Mouse (Mus musculus): Measurements from ENCODE around the gene Sik2.

Gene Sik2

DNA sequence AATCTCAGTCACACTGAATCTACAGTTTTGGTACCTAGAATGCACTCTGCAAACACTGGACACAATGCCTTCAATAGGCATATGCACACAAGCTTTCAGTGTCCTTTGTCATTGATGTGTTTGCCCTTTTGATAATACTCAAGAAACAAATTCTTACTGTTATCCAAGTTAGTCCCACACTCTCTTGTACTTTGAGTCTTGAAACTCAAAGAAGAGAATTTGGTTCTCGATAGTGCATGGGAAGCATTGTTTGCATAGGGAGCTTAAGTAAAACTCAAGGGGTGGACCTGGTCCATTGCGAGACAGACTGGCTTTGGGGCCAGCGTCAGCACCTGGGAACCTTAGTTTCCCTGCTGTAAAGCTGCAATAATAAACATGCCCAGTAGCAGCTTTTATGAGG, 90.7 kb downstream of the Sik2 start:
- no peak for DNase-seq (ENCODE audit: low read depth, low spot score)

DNA sequence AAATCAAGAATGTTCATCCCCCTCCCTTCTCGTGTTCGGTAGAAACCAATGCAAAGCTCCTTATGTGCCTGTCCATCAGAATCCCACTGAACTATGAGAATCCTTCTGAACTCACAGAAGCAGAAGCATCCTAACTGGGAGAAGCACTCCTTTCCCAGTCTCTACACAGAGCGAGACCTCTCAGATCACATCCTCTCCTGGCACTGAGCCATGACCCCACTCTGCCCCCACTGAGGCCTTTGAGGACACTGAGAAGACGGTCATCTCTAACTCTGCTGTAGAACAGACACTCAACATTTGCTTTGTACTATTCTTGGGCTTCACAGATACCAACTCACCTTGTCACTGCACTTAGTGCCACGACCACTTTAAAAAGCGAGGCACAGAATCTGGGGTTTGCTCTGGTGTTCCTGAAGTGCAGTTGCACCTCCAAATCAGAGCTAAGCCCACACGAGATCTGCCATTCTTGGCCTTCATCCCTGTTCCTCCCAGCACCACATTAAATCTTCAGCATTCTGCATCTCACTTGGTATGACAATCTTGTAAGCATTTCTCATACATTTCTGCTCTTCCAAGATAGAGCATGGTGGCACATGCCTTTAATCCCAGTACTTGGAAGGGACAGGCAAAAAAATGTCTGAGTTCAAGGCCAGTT, 96.9 kb downstream of the Sik2 start:
- no peak for DNase-seq (ENCODE audit: low read depth, low spot score)

DNA sequence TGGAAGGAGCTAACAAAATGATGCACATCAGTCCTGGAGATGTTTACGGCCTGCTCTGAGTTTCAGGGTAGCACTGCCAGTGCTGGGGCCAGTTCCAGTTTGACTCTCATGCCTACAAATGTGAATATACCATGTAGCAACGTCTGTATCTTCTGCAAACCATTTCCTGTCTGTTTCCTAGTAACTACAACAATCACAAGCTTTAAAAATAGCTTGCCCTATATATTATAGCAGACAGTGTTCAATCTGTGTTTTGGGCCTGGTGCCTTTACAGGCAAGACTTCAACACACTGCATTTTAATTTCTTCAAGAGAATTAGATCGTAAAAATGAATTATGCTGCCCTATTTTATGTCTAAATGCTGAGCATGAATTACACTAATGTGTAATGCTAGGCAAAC, 103.6 kb downstream of the Sik2 start:
- no peak for DNase-seq (ENCODE audit: low read depth, low spot score)

DNA sequence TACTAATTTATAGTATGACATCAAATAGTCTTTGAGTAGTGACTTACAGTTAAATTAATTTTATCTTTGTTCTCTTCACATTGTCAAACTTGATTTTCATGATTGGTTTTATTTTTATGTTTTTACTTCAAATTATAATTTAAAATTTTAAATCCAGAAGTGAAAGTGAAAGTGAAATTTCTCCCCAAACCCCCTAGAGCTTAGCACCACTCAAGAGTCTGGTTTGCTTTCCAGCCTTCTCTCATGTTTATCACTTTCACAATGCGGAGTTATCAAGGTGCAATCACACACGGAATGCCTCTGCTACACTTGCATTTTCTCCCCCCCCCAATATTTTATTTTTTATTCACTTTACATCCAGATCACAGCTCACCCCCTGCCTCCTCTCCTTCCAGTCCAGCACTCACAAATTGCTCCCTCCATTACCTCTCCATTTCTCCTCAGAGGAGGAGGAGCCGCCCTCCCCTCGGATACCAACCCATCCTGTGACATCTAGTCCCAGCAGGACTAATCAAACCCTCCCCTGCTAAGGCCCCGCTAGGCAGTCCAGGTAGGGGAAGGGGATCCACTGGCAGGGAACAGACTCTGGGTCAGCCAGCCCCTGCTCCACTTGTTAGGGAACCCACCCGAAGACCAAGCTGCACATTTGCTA, 104.6 kb downstream of the Sik2 start:
- no peak for DNase-seq (ENCODE audit: low read depth, low spot score)

DNA sequence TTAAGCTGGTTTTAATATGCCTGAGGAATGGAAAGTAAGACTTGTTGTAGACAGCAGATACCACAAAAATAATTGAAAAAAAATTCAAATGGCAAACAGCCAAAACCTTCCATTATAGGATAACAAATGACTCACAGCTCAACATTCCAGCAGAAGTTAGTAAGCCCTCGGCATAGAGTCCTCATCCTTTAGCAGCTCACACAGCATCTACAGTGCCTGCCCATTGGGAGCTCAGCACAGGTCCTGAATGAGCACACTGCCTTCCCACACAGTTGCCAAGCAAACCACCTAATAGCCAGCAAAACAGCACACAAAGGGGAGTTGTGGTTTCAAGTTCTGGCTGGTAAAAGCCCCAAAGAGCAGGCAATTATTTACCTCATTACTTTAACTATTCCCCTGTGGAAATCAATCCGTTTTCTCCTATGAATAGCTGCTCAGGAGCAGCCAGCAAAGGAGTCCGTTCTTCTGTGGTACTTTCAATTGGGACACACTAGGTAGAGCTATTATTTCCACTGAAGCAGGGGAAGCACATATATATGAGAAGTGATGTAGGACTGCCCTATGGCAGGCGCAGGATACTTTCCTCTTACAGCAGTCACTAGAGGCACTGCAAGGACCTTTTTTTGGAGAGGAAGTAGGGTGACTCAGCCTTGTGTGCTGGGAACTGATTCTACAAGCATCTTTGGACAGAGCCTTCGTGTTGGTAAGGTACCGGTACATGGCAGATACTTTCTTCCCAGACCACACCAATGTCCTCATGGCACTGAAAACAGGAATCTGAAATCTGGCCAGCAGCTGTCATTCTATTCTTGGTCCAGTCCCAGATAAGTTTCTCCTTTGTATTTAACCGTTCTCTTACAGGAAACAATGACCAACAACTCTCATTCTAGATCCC, 108.6 kb downstream of the Sik2 start:
- DNase-seq (ENCODE audit: low read depth, low spot score) = no peak

DNA sequence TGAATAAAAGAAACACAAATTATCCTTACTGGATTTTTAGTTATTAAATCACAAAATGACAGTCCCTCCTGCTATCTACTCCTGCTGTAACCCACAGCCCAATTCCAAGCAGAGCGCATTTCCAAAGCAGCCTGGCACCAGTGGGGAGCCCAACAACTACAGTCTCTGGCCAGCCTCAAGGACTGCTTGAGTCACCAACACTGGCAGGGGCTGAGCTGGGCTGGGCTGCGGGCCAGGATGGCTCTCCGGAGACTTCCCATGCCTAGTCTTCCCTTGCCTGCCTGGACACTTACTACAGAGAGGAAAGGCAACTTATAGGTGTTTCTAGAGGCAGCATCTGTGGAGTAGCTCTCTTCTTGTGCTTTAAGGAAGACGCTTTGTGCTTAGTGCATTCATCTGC, 115.2 kb downstream of the Sik2 start:
- DNase-seq (ENCODE audit: low read depth, low spot score) = no peak

DNA sequence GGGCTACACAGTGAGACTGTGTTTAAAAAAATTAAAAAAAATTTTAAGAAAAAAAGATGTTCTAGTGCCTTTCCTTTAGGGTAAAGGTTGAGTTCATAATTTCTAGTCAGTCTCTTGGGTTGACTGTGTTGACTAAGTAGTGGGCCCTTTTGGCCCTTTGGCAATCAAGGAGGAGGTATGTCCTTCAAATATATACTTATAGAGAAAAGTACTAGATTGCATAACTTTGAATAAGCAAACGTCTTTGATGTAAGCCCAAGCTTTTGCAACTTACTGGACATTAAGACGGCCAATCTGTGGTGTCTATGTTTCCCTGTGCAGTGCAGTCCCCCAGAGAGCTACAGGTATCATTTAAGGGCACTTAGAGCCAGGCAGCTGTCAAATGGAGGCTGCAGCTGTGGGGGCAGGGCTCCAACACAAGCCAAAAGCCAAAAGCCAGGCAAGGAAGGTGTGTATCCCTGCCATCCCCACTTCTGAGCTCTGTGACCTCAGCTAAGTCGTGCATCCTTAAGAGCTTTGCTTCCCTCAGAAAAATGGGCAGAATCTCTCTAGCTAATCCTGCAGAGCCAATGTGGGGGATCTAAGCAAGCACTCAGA, 118.3 kb downstream of the Sik2 start:
- DNase-seq (ENCODE audit: low read depth, low spot score) = no peak

DNA sequence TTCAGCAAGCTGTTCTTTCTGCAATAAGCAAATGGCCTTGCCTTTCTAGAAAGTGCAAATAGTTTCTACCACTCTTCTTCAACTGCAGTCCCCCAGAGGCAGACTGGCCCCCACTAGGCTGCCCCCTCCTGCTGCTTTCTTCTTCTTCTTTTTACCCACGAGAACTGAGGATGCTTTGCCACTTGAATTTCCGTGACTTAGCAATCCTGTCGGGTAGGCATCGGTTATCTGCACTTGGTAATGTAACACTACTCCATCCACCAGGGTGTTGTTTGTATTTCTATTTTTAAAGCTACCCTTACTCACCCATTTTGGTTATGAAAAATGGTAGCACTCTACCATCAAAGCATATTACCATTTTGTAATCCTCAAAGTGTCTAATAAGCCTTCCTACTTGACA, 118.9 kb downstream of the Sik2 start:
- DNase-seq (ENCODE audit: low read depth, low spot score) = no peak

DNA sequence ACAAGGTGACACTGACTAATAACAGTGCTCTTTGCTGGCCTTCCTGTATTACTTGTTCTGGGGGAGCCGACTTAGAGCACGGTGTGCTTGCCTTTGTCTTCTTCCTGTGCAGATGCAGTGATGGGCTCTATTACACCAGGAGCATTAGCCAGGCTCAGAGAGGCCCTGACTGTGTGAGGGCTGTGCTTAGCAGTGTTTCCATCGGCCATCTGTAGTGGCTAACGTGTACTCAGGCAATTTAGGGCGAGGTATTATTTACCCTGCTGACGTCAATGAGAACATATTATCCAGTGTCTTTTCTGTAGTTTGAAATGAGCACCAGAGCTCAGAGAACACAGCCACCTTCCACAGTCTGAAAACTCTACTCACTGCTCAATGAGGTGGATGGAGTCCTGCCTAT, 119.7 kb downstream of the Sik2 start:
- DNase-seq (ENCODE audit: low read depth, low spot score) = no peak

DNA sequence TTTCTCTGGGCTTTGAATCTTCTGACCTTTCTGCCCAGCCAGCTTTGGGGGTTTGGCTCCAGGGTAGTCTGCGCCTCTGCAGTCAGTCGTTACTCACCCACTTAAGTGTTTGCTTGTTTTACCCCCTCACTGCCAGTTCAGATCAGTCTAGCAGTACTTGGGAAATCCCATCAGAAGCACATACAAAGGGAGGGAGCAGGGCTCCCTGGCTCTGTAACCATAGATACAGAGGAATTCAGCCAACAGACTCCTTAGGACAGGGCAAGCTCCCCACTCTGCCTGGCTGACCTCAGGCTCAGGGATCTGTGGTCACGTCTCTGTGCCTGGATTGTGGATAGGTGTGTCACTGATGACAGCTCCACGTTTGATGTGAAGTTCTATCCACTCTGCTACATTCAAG, 121.5 kb downstream of the Sik2 start:
- no peak for DNase-seq (ENCODE audit: low read depth, low spot score)

DNA sequence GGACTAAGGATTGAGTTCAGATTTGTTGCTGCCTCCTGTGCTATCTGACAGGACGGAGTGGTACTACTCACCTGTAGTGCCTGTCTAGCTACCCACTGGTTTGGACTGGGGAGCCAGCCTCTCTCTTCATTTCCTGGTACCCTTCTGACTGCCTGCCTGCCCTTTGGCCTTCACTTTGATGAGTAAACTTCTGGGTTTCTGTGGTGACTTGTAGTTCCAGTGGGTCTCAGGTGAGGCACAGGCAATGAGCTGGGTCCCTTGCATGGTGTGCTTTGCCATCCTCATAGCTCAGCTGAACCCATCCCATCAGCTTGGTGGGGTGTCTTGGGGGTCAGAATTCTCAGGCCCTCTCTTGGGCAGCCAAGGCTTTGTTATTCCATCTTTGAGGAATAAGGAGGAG, 122.0 kb downstream of the Sik2 start:
- DNase-seq (ENCODE audit: low read depth, low spot score) = no peak

DNA sequence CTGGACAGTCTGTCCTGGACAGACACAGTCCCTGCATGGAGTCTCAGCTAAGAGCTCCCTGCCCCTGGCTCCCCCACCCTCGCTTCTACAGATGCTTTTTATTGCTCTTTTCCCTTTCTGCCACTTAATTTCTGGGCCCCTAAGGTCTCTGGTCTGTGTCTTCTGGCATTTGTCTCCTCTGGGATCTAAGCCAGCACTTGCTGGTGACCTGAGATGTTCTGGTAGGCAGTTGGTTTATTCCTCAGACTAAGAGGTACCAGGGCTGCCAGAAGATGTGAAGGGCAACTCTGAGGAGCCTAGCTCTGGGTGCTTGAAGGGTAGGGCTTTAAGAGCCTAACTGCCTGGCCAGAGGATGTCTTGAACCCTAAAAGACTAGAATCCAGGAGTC, 123.3 kb downstream of the Sik2 start:
- DNase-seq (ENCODE audit: low read depth, low spot score) = no peak

DNA sequence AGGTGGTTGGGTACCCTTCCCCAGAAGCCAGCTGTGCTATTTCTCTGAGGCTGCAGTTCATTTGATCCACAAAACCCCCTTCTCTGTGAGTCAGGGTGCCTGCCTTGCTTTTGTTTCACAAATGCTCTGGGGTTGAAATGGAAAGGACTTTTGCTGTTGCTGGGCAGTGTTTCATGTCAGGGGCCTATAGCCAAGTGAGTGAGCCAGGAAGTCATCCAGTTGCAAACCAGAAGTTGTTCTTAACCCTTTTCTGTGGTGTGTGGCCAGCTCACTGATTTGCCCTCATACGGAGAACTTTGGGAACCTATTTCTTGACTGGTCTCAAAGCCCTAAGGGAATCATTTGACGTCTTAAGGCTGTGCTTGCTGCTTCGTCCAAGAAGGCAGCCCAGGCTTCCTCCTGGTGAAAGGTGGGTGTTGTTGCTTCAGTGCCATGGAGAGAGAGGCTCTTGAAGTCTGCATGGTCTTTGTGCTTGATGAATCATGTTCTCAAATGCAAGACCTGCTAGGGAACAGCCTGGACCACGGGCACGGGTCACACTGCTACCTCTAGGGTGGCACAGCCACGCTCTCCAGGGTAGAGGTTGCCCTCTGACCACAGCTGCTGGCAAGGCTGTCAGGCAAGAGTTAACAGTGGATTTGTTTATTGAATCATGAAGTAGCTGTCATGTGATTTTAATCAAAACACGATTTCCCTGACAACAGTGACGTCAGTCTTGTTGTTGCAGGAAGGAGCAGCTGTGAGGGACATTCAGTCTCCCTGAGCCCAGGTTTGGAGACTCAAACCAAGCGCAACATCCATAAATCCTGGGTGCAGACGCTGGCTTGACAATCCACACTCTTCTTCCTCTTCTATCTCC, 123.9 kb downstream of the Sik2 start:
- DNase-seq (ENCODE audit: low read depth, low spot score) = no peak

DNA sequence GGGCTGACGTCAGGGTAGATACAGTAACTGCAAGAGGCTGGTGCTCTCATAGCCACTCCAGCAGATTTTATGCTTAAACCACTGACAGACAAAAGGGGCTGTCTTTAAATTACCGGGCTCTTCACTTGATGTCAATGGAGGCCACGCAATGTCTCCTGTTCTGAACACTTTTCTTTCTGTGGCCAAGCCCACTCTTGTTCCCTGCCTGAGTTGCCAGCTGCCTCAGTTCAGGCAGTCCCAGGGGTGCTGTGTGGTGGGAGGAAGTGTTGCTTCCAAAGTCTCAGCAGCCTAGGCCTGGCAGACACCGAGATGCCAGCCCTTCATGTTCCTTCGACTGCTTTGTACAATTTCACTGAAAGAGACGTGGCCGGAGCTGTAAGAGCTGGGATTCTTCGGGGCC, 124.8 kb downstream of the Sik2 start:
- no peak for DNase-seq (ENCODE audit: low read depth, low spot score)

DNA sequence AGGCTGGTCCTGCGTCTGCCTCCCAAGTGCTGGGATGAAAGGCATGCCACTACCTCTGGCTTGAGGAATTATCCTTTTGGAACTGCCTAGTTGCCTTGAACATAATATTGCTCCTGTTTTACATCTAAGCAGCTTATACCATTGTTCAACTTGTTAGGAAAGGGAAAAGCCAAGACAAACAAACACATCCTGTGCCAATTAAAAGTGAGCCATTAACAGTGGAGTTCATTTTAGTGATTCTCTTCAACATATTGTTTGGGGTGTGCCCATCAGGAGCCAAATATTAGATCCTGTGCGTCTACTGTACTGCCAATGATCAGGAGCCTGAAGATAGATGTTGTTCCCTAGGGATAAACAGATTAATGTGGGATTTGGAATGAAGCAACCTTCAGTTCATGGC, 126.7 kb downstream of the Sik2 start:
- no peak for DNase-seq (ENCODE audit: low read depth, low spot score)

DNA sequence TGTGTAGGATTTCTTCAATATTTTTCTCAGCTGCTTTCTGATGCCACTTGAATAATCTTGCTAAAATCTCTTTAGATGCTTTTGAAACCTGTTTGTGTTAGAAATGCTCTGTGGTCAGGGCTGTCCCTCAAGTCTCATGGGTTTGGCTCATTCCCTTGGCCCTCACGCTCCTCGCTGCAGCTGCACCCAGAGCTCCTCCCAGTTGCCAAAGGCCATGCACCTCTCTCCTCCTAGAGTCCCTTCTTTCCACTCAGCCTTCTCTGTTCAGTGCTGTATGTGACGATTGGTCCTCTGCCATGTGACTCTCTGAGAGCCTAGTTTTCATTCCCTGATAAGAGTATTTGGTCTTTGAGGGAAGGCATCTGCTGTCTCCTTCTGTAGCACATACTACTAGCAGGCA, 131.4 kb downstream of the Sik2 start:
- DNase-seq (ENCODE audit: low read depth, low spot score) = no peak

DNA sequence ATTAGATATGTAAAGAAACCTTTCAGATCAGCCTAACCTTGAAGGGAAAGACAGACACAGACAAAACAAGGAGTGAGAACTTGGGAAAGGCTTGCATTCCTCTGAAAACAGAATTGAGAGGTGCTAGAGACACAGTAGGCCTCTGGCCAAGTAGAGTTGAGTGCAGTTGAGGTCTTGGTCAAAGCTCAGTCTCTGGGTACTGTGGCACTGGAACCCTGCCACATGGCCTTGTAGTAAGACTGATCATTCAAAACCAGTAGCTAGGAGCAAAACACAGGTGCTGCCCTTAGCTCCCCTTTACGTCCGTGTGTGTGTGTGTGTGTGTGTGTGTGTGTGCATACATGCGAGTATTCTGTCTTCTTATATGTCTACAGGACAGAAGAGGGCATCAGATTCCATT, 132.6 kb downstream of the Sik2 start:
- DNase-seq (ENCODE audit: low read depth, low spot score) = no peak

DNA sequence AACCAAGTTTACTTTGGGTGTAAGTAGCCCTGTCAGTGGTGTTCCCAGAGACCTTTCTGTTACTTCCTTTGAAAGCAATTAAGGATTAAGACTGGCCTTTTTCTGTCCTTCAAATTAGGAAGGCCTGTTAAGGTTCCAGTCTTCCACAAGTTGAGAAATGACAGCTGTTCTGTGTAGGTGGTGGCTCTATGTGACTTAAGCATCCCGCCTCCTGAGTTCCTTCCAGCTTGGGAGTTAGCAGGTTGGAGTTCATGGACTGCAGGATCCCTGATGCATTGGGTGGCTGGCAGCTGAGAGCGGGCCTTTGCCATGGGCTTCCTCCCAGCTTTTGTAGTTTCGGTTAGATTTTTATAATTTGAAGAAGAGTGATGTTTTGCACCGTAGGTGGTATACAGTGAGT, 133.4 kb downstream of the Sik2 start:
- no peak for DNase-seq (ENCODE audit: low read depth, low spot score)

DNA sequence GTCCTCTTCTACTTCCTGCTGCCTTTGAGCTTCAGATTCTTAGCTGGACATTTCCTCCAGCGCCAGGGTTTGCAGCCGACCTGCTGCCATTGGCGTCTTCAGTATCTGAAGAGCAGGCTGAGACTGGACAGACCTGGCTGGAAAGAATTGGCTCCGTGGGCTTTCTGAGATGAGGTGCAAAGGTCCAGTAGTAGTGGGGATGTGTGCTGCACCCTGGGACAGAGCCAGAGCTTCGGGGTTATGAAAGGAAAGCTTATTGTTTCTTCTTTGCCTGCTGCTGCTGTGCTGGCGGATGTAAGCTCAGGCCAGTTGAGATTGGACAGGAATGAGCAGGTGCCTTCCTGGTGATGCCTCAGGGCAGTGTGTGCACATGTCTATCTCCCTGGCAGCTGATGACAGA, 134.8 kb downstream of the Sik2 start:
- no peak for DNase-seq (ENCODE audit: low read depth, low spot score)

DNA sequence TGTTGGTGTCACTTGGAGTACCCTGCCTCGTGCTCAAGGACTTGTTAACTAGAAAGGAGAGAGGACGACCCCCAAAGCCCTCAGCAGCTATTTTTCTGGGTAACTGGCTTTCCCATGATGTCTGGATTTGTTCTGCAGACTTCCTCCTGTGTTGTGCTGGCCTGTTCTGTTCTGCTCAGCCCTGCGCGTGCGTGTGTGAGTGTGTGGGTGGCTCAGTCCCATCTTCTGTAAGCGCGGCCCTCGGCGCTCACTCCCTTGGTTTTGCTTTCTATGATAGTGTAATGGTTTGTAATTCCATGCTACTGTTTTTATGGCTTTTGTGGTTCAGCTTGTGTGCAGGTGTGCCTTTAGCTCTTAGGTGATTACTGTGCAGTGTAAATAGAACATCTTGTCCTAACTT, 135.7 kb downstream of the Sik2 start:
- DNase-seq (ENCODE audit: low read depth, low spot score) = no peak

DNA sequence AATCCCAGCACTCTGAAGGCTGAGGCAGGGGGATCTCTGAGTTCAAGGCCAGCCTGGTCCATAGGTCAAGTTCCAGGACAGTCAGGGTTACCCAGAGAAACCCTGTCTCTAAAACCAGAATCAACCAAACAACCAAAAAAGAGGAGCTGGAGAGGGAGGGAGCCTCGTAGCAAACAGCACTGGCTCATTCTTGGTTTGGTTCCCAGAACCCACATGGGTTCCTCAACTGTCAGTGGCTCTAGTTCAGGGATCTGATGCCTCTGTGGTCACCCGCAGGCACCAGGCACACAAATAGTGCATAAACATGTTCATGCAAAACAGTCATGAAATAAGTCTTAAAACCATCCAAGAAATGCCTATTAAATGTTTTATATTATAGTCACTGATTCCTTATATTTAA, 140.7 kb downstream of the Sik2 start:
- no peak for DNase-seq (ENCODE audit: low read depth, low spot score)

DNA sequence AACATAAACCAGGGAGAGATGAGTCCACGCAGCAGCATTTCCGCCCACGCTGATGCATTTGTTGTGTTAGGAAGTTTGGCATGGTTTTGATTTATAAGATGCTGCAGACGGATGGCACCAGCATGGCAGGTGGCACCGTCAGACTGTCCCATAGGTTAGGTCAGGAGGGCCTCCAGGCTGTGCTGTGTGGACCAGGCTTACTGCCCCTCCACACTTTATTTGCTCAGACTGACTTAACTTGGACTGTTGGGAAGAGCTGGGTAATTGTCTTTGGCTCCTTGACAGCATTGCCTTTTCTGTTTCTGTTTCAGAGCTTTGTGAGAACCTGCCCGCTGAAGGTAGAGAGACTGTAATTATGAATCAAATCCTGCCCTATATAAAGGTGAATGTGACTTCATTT, 141.9 kb downstream of the Sik2 start:
- no peak for DNase-seq (ENCODE audit: low read depth, low spot score)

All from WW6 (cell line).